Mouse (Mus musculus): ENCODE measurements around the gene Gm16430.
"Not testable (repeated sequence)": the region's sequence is repeated elsewhere in the genome, so short reads cannot be mapped to it uniquely, and the experiment has no call there.

Gm16430 gene

GRCm38 (mm10) chrX:54621911-54622310, at the start of gene Gm16430:
Gene Gm16430 (plus strand): TSS chrX:54622211.
- DNase-seq (ENCODE audit: low read depth), result not testable (repeated sequence)

Measured in naive thymus-derived CD4-positive, alpha-beta T cell, adult 2 months (primary cell).